Mouse (Mus musculus) midbrain, embryonic 15.5 days (tissue): ENCODE measurements around the gene Chd3. TPM values are rescaled to one million over a fixed set of nuclear protein-coding genes. Genes with fewer than 3 reads are reported as not detected.

ENCODE experiments used
- ATAC-seq: fragments of 200-750 bp; cut with Nextera tagmentation; replicated peaks from 2 replicates; pipeline ENCODE4 v1.8.0; 2017; ENCODE audit warnings: moderate TSS enrichment
- H3K27ac ChIP-seq: fragments of 300-500 bp; sonication (generic); 2 replicates; pipeline ENCODE4 v1.5.1; 2015; ENCODE audit warnings: mild to moderate bottlenecking, inconsistent platforms
- H3K27me3 ChIP-seq: fragments of 300-500 bp; sonication (generic); replicated peaks from 2 replicates; pipeline ENCODE4 v1.6.1; 2015; ENCODE audit warnings: inconsistent platforms
- H3K36me3 ChIP-seq: fragments of 300-500 bp; sonication (generic); replicated peaks from 2 replicates; pipeline ENCODE4 v1.6.1; 2015; ENCODE audit warnings: inconsistent platforms
- H3K4me1 ChIP-seq: fragments of 300-500 bp; sonication (generic); 2 replicates; pipeline ENCODE4 v1.6.1; 2015; ENCODE audit warnings: inconsistent platforms
- H3K4me2 ChIP-seq: fragments of 300-500 bp; sonication (generic); 2 replicates; pipeline ENCODE4 v1.6.1; 2015; ENCODE audit warnings: inconsistent platforms, mild to moderate bottlenecking, moderate library complexity
- H3K4me3 ChIP-seq: fragments of 300-500 bp; sonication (generic); 2 replicates; pipeline ENCODE4 v1.5.1; 2015; ENCODE audit warnings: mild to moderate bottlenecking, inconsistent platforms
- H3K9ac ChIP-seq: fragments of 300-500 bp; sonication (generic); 2 replicates; pipeline ENCODE4 v1.6.1; 2015; ENCODE audit warnings: mild to moderate bottlenecking, inconsistent platforms
- H3K9me3 ChIP-seq: fragments of 300-500 bp; sonication (generic); 2 replicates; pipeline ENCODE4 v1.6.1; 2016; ENCODE audit warnings: inconsistent platforms
- WGBS: fragments of 180-500 bp; shearing (Covaris S2); methylation state at CpG from one replicate; pipeline ENCODE4 v1.1.7; 2015; ENCODE audit warnings: mixed read lengths; 5-methylcytosine and 5-hydroxymethylcytosine counted together
- polyA plus RNA-seq: library from polyadenylated mRNA; unstranded; fragments of >200 nt; fragmentation: Nextera tagmentation; extraction: Ambion mirVana; gene quantifications from 2 replicates; pipeline ENCODE4 v1.2.1, GENCODE M21; 2015

Gene Chd3
- polyA plus RNA-seq, 1 experiment from 2014 or later = 102 TPM

GRCm38 (mm10) chr11:69377766-69378165 lies 8.6 kb upstream of the Chd3 start:
- no peaks in the 10 kb centered on the region for H3K27me3 ChIP-seq
- H3K9me3 ChIP-seq = no peaks in the 10 kb centered on the region
- no peak for ATAC-seq
- H3K9ac ChIP-seq = no peak overlapping the region
- WGBS = 78% methylated on average over 3 of the region's 3 CpGs
- H3K4me2 ChIP-seq = no peak overlapping the region
- H3K4me1 ChIP-seq = 0 out of 2 replicates have a peak, but pooled peaks cover under 1% of the 10 kb centered on the region
- no peak overlapping the region for H3K4me3 ChIP-seq
- H3K36me3 ChIP-seq = no peaks in the 10 kb centered on the region
- no peak overlapping the region for H3K27ac ChIP-seq

DNA sequence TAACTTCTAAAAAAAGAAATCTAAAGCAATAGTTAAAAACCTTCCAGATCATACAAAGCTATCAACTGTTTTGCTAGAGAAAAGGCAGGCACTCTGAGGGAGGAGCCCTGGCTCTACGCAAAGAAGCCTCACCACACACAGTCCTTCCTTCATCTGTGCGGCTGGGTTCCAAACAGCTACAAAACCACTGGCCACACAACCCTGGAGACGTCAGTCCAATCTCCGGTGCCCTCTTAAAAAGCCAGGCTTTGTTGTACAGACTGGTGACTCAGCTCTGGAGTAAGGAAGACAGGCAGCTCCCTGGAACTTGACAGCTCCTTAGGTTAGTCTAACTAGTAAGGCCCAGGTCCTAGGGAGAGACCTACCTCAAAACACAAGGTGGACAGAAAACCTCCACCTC lies 6.4 kb upstream of the Chd3 start:
- Histone ChIP-seq H3K4me1 (peaks cover 21% of the 10 kb centered on the region), H3K9me3 (no peaks in the 10 kb centered on the region), H3K27ac (no peak overlapping the region), H3K27me3 (no peaks in the 10 kb centered on the region), H3K4me2 (no peak overlapping the region), H3K4me3 (no peak overlapping the region), H3K9ac (no peak overlapping the region), H3K36me3 (no peaks in the 10 kb centered on the region)
- ATAC-seq = no peak
- WGBS = 90% methylated on average over 4 of the region's 4 CpGs

GRCm38 (mm10) chr11:69373223-69373965 lies 4.2 kb upstream of the Chd3 start:
- H3K4me2 ChIP-seq = no peak overlapping the region
- H3K4me3 ChIP-seq = no peak overlapping the region
- H3K27ac ChIP-seq = no peak overlapping the region; the same call in 1 of the 2 replicates
- no peak for ATAC-seq
- 92% methylated on average over 16 of the region's 16 CpGs for WGBS
- no peak overlapping the region for H3K9ac ChIP-seq
- peaks cover 28% of the 10 kb centered on the region for H3K4me1 ChIP-seq
- H3K9me3 ChIP-seq = no peaks in the 10 kb centered on the region
- no peaks in the 10 kb centered on the region for H3K27me3 ChIP-seq
- no peaks in the 10 kb centered on the region for H3K36me3 ChIP-seq

GRCm38 (mm10) chr11:69372780-69373170 lies 3.6 kb upstream of the Chd3 start:
- Histone ChIP-seq H3K4me3 (no peak overlapping the region), H3K4me1 (peaks cover 32% of the 10 kb centered on the region), H3K27me3 (no peaks in the 10 kb centered on the region), H3K36me3 (no peaks in the 10 kb centered on the region), H3K27ac (peak overlapping the region; percentile 74), H3K9ac (no peak overlapping the region), H3K4me2 (no peak overlapping the region), H3K9me3 (no peaks in the 10 kb centered on the region)
- 67% methylated on average over 3 of the region's 3 CpGs for WGBS
- ATAC-seq = no peak

- H3K9me3 ChIP-seq = no peaks in the 10 kb centered on the region
- peak overlapping the region; percentile 36 for H3K4me2 ChIP-seq
- H3K4me3 ChIP-seq = 0 out of 2 replicates have a peak overlapping the region, but pooled peaks have one; percentile 8
- 39% methylated on average over 12 of the region's 12 CpGs for WGBS
- H3K36me3 ChIP-seq = no peaks in the 10 kb centered on the region
- H3K27me3 ChIP-seq = no peaks in the 10 kb centered on the region
- ATAC-seq = no peak
- H3K4me1 ChIP-seq = peaks cover 37% of the 10 kb centered on the region
- peak overlapping the region; percentile 74 for H3K27ac ChIP-seq
- H3K9ac ChIP-seq = peak overlapping the region; percentile 18; the same call in 1 of the 2 replicates
Observed at GRCm38 (mm10) chr11:69372056-69372779, 3.0 kb upstream of the Chd3 start.

DNA sequence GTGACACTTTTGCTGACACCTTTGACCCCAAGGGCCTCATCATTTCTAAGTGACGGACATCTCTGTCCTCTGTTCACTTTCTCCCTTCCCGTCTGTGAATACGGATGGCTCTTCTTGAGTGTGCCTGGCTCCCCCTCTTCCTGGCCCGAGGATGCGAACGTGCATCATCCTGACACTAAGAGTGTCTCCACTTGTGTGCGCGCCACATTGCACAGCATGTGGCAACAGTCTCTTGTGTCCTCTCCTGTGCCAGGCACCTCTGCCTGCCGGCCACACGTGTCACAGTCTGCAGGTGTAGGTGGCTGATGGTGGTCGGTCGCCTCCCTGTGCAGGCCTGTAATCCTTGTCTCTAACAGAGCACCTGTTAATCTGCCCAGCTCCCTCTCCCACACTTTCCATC lies 2.4 kb upstream of the Chd3 start:
- Histone ChIP-seq H3K4me2 (peak overlapping the region; percentile 36), H3K36me3 (no peaks in the 10 kb centered on the region), H3K27me3 (no peaks in the 10 kb centered on the region), H3K9ac (peak overlapping the region; percentile 10; the same call in 1 of the 2 replicates), H3K9me3 (no peaks in the 10 kb centered on the region), H3K4me3 (peak overlapping the region; percentile 8; the same call in 1 of the 2 replicates), H3K4me1 (peaks cover 41% of the 10 kb centered on the region), H3K27ac (peak overlapping the region; percentile 74)
- WGBS = 22% methylated on average over 12 of the region's 12 CpGs
- ATAC-seq = no peak; the same call in 1 of the 2 replicates

GRCm38 (mm10) chr11:69370817-69371215 lies 1.6 kb upstream of the Chd3 start:
- no peaks in the 10 kb centered on the region for H3K9me3 ChIP-seq
- H3K4me2 ChIP-seq = peak overlapping the region; percentile 36
- no peak for ATAC-seq
- H3K4me1 ChIP-seq = peaks cover 46% of the 10 kb centered on the region
- no peaks in the 10 kb centered on the region for H3K27me3 ChIP-seq
- H3K27ac ChIP-seq = peak overlapping the region; percentile 74
- peak overlapping the region; percentile 14; the same call in 1 of the 2 replicates for H3K4me3 ChIP-seq
- WGBS = 14% methylated on average over 9 of the region's 9 CpGs
- no peak overlapping the region for H3K9ac ChIP-seq
- H3K36me3 ChIP-seq = no peaks in the 10 kb centered on the region

DNA sequence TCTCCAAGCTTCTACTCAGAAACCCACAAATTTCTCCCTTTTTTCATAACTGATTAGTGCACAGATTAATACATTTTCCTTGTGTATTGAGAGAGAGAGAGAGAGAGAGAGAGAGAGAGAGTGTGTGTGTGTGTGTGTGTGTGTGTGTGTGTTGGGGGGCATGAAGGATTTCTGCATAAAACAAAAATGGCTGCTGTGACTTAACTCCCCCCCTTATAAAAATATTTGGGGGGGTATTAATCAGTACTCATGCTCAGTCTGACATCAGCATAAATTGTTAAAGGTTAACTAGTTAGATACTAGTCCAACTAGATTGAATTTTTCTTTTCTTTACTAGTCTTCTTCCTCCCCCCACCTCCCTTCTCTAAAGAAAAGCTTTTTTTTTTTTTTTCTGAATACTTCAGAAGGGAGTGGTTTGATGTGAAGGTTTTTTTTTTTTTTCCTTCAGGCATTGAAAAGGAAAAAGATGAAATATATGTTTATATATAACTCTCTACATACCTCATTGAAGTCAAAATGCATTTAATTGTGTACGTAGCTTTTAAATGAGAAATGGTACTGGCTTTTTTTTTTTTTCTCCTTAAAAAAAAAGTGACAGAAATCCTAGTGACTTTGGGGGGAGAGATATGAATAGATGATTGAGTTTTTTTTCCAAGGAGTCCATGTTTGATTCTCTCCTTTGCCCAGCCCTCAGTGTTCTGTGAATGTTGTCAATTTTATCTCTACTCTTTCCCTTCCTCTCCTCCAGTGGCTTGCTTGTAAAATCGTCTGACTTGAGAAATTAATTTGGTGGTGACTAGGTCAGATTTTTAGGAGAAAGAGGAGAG lies 997 bp upstream of the Chd3 start:
- Histone ChIP-seq H3K4me2 (peak overlapping the region; percentile 93), H3K9me3 (no peaks in the 10 kb centered on the region), H3K4me1 (peaks cover 52% of the 10 kb centered on the region), H3K4me3 (peak overlapping the region; percentile 91), H3K27me3 (no peaks in the 10 kb centered on the region), H3K9ac (peak overlapping the region; percentile 100), H3K27ac (peak overlapping the region; percentile 100), H3K36me3 (no peaks in the 10 kb centered on the region)
- WGBS = 21% methylated on average over 2 of the region's 2 CpGs
- no peak for ATAC-seq

DNA sequence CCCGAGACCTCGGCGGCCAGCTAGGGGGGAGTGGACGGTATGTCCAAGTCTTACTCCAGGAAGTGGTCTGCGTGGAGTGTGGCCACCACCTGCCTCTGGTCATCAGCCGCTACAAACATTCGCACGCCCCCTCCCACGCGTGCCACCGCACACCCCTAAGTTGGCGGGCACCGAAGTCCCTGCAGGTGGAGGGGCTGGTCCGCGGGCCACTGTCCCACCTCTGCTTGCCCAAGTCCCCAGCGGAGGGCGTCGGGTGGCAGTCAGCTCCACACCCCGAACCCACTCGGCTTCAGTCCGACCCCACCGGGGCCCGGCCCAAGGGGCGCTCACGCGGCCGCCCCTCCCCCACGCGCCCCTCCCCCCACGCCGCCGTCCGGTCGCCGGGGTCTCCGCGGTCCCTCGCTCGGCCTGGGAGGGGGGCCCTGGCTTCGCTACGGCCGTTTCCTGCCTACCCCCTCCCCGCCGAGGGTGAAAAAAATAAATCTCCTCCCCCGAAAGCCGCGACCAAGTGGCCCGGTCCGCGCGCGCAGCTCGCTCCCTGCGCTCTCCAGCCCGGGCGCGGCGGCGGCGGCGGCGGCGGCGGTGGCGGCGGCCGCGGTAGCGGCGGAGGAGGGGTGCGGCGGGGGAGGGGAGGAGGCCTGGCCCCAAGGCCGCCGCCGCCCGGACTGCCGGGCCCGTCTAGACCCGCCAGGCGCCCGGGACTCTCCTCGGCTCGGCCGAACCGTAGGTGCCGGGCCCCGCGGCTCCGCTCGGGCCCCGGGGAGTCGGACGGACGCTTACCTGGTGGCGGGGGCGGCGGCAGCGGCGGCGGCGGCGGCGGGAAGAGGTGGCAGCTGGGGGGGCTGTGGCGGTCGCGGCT lies 621 bp downstream of the Chd3 start:
- H3K4me3 ChIP-seq = peak overlapping the region; percentile 91
- WGBS = under 1% methylated on average over 65 of the region's 106 CpGs
- peaks cover 64% of the 10 kb centered on the region for H3K4me1 ChIP-seq
- H3K27ac ChIP-seq = peak overlapping the region; percentile 100
- peak; percentile 10; the same call in 1 of the 2 replicates for ATAC-seq
- peak overlapping the region; percentile 100 for H3K9ac ChIP-seq
- H3K4me2 ChIP-seq = peak overlapping the region; percentile 93
- H3K27me3 ChIP-seq = no peaks in the 10 kb centered on the region
- peaks cover 2% of the 10 kb centered on the region for H3K36me3 ChIP-seq
- H3K9me3 ChIP-seq = no peaks in the 10 kb centered on the region

DNA sequence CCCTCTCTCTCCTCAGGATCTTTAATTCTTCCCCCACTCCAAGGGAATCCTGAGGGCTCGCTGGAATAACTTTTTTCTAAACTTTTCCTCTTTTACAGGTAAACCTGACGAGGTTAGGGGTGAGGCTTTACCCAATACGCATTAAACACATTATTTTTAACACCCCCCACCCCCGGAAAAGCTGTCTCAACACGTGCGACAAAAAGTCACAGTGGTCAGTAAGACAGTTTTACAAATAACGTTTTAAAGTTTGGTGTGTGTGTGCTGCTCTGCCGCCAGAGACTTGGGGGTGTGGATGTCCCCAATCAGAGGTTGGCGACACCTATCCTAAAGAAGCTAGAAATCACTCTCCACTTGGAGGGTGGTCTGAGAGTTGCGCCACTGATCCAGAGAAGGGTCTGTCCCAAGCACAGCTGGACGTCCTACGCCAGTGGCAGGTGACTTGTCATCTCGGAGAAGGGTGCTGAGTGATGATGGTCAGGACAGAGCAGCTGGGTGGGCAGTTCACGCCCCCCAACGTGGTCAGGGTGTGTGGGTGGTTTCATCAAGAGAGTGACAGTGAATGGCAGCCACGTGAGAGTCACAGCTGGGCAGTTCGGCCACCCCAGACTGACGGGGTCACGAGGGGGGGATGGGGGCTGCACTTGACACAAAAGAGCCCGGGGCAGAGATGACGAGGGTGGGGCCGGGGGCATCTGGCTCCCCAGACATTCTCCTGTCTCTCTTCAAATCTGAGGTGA lies 1.4 kb downstream of the Chd3 start:
- Histone ChIP-seq H3K4me3 (peak overlapping the region; percentile 91), H3K4me1 (peaks cover 64% of the 10 kb centered on the region), H3K9ac (peak overlapping the region; percentile 100), H3K36me3 (peaks cover 10% of the 10 kb centered on the region), H3K4me2 (peak overlapping the region; percentile 93), H3K9me3 (no peaks in the 10 kb centered on the region), H3K27me3 (no peaks in the 10 kb centered on the region), H3K27ac (peak overlapping the region; percentile 100)
- no peak for ATAC-seq
- under 1% methylated on average over 22 of the region's 22 CpGs for WGBS
